In genomic region chr2:18672766-18673164, GRCm38 (mm10) we compare ENCODE assay signal across 8 mouse cellular contexts. TPM values are rescaled to one million over a fixed set of nuclear protein-coding genes. Genes with fewer than 3 reads are reported as not detected.
A peak's percentile ranks its signal among the peaks of the same experiment; 100 is the strongest.
DNase-seq lines count a peak whose midpoint lies in the region; ATAC-seq and TF ChIP-seq lines count a peak whose summit lies in the region.

No protein-coding gene starts in this region.

- peaks cover 22% of the 10 kb centered on the region for H3K4me1 ChIP-seq in forebrain, embryonic 15.5 days
- peaks cover 4% of the 10 kb centered on the region for H3K4me1 ChIP-seq in liver, embryonic 11.5 days (replicated peaks; ENCODE audit: control insufficient read depth, insufficient read depth, low read length)

- no peaks in the 10 kb centered on the region for H3K9me3 ChIP-seq in forebrain, embryonic 15.5 days
- H3K9me3 ChIP-seq in liver, embryonic 11.5 days (ENCODE audit: control insufficient read depth, low read length): no peaks in the 10 kb centered on the region

- in situ Hi-C loops in Patski (cut with MboI; ENCODE audit: low pct_unique_long_range_greater_than_20kb): loop anchor here (5.0 to 10.0 kb wide), 4 partner anchors 92 to 618 kb away; partner anchors contain the start of genes 4930426L09Rik, Dnajc1, Mllt10 and Pip4k2a

- peak overlapping the region; percentile 99 for H3K27ac ChIP-seq in forebrain, embryonic 15.5 days (replicated peaks)
- H3K27ac ChIP-seq in liver, embryonic 11.5 days (ENCODE audit: low read depth, low read length): peak overlapping the region; percentile 86

- peak overlapping the region; percentile 86 for H3K4me3 ChIP-seq in forebrain, embryonic 15.5 days
- H3K4me3 ChIP-seq in liver, embryonic 11.5 days (ENCODE audit: low read depth, low read length): peak overlapping the region; percentile 89

- POLR2A ChIA-PET in Patski (lab: Charles Lee): interaction anchor here (0.7 to 1.0 kb wide), 5 partner anchors 30 to 629 kb away, joined by 3 to 4 read pairs (median 3); no protein-coding TSS in a partner anchor

- peak overlapping the region; percentile 99 for H3K9ac ChIP-seq in forebrain, embryonic 15.5 days (replicated peaks)
- peak overlapping the region; percentile 97 for H3K9ac ChIP-seq in liver, embryonic 11.5 days (ENCODE audit: low read depth, low read length)

- no peaks in the 10 kb centered on the region for H3K36me3 ChIP-seq in forebrain, embryonic 15.5 days
- no peaks in the 10 kb centered on the region for H3K36me3 ChIP-seq in liver, embryonic 11.5 days (ENCODE audit: control insufficient read depth, insufficient read depth, low read length)

- no peak for TF ChIP-seq CTCF in Patski (IDR thresholded peaks at IDR 0.05)

- ATAC-seq in Patski: peak; percentile 0
- ATAC-seq in forebrain, embryonic 15.5 days (replicated peaks): no peak
- no peak for ATAC-seq in liver, embryonic 11.5 days (replicated peaks; ENCODE audit: low FRiP score)

- H3K27me3 ChIP-seq in Patski: no peaks in the 10 kb centered on the region
- peaks cover 11% of the 10 kb centered on the region; the same call in 1 of the 2 replicates for H3K27me3 ChIP-seq in forebrain, embryonic 15.5 days
- peaks cover 17% of the 10 kb centered on the region for H3K27me3 ChIP-seq in liver, embryonic 11.5 days (replicated peaks; ENCODE audit: control insufficient read depth, insufficient read depth, low read length)

- CTCF ChIA-PET in Patski (lab: Charles Lee): no interaction called here

- DNase-seq in kidney, adult 9 months: peak; percentile 45
- DNase-seq in kidney, postnatal 14 days: no peak
- no peak for DNase-seq in Patski (ENCODE audit: low read depth, low spot score)
- no peak for DNase-seq in liver, embryonic 11.5 days (ENCODE audit: low spot score)
- peak; percentile 45 for DNase-seq in testis, postnatal 14 days (ENCODE audit: low spot score)
- no peak for DNase-seq in layer of hippocampus, postnatal 10 days (ENCODE audit: low spot score in 2 of 2)
- DNase-seq in B cell, adult 2 months: no peak

- peak overlapping the region; percentile 77 for H3K4me2 ChIP-seq in forebrain, embryonic 15.5 days (replicated peaks)
- H3K4me2 ChIP-seq in liver, embryonic 11.5 days: peak overlapping the region; percentile 71

- 3% methylated on average over 11 of the region's 11 CpGs for WGBS in forebrain, embryonic 15.5 days
- WGBS in liver, embryonic 11.5 days: 3% methylated on average over 11 of the region's 11 CpGs

RNA-seq across cellular contexts. Expression of gene Commd3, which starts 0.6 kb away (rescaled TPM):
- 195 TPM for polyA plus RNA-seq in Patski (2021)
- polyA plus RNA-seq in forebrain, embryonic 15.5 days (2015; fragmentation: Nextera tagmentation; extraction: Ambion mirVana): 263 and 266 TPM in 2 replicates
- 132 and 138 TPM in 2 replicates for polyA plus RNA-seq in liver, embryonic 11.5 days (2014; fragmentation: Nextera tagmentation; extraction: Ambion mirVana)
- total RNA-seq in layer of hippocampus, postnatal 10 days (2021): 100 to 1,000 TPM; 120 to 128 TPM

RNA-seq across cellular contexts. Expression of gene Bmi1, which starts 4.1 kb away (rescaled TPM):
- 108 TPM for polyA plus RNA-seq in Patski (2021)
- 38.0 and 39.8 TPM in 2 replicates for polyA plus RNA-seq in forebrain, embryonic 15.5 days (2015; fragmentation: Nextera tagmentation; extraction: Ambion mirVana)
- 12.9 and 16.6 TPM in 2 replicates for polyA plus RNA-seq in liver, embryonic 11.5 days (2014; fragmentation: Nextera tagmentation; extraction: Ambion mirVana)
- total RNA-seq in layer of hippocampus, postnatal 10 days (2021): 10 to 100 TPM; 34.0 to 48.4 TPM

RNA-seq across cellular contexts. Expression of gene Spag6, which starts 21.1 kb away (rescaled TPM):
- polyA plus RNA-seq in Patski (2021): 1.7 TPM
- 0.09 TPM in 1 of 2 replicates, not detected in the other for polyA plus RNA-seq in forebrain, embryonic 15.5 days (2015; fragmentation: Nextera tagmentation; extraction: Ambion mirVana)
- not detected in 2 replicates for polyA plus RNA-seq in liver, embryonic 11.5 days (2014; fragmentation: Nextera tagmentation; extraction: Ambion mirVana)
- total RNA-seq in layer of hippocampus, postnatal 10 days (2021): 1 to 10 TPM in 1 of 2 experiments, under 1 TPM in 1; 0.91 to 1.6 TPM

Comparison
In these comparisons a context has a peak if more than half of its experiments do, and no peak if none do; other contexts are left out.
1. DNase-seq: peak in kidney, adult 9 months (single experiment) and testis, postnatal 14 days (single experiment); none in kidney, postnatal 14 days (single experiment), Patski (single experiment), liver, embryonic 11.5 days (single experiment), layer of hippocampus, postnatal 10 days (0 of 2) and B cell, adult 2 months (0 of 2).